In genomic region chr8:116478681-116479080, GRCm38 (mm10) we compare ENCODE assay signal across 17 mouse cellular contexts. TPM values are rescaled to one million over a fixed set of nuclear protein-coding genes. Genes with fewer than 3 reads are reported as not detected.
DNase-seq lines count a peak whose midpoint lies in the region; ATAC-seq and TF ChIP-seq lines count a peak whose summit lies in the region.
"Had no signal": no experiment of that assay in that cellular context is flagged by ENCODE, and none has a peak within 500 bp of the region (broad histone marks: within the 10 kb centered on the region; RNA-seq: fewer than 3 reads in every experiment).

No protein-coding gene starts in this region.

- H3K4me1 ChIP-seq in heart, adult 2 months (ENCODE audit: control insufficient read depth, insufficient read depth, low read length) = no peaks in the 10 kb centered on the region
- no peaks in the 10 kb centered on the region for H3K4me1 ChIP-seq in testis, adult 2 months (ENCODE audit: control insufficient read depth, insufficient read depth, low read length)
- H3K4me1 ChIP-seq: liver, embryonic 15.5 days; neural tube, embryonic 12.5 days; stomach, embryonic 15.5 days had no signal

- DNase-seq in heart, adult 2 months = no peak
- DNase-seq in heart, adult 9 months (ENCODE audit: low spot score in 2 of 2) = no peak
- DNase-seq in testis, postnatal 10 days (ENCODE audit: low spot score) = no peak
- peak; percentile 24 to 29 for DNase-seq in thymus, postnatal 36 days
- DNase-seq in adrenal gland, adult 8-10 months = no peak
- no peak for DNase-seq in right cerebral cortex, postnatal 25 days
- DNase-seq: cerebellum, postnatal 10 days; gastrocnemius, postnatal 10 days; right cerebral cortex, adult 18-20 months had no signal

- H3K36me3 ChIP-seq in heart, adult 2 months (ENCODE audit: control insufficient read depth, insufficient read depth, low read length) = no peaks in the 10 kb centered on the region
- H3K36me3 ChIP-seq in testis, adult 2 months (ENCODE audit: control insufficient read depth, insufficient read depth, low read length) = no peaks in the 10 kb centered on the region
- H3K36me3 ChIP-seq: forebrain, embryonic 15.5 days; liver, embryonic 15.5 days; midbrain, embryonic 12.5 days; neural tube, embryonic 12.5 days; stomach, embryonic 15.5 days had no signal

- no peak overlapping the region for H3K9ac ChIP-seq in heart, adult 2 months (ENCODE audit: low read depth, low read length)
- H3K9ac ChIP-seq: forebrain, embryonic 15.5 days; liver, embryonic 15.5 days; midbrain, embryonic 12.5 days; neural tube, embryonic 12.5 days; stomach, embryonic 15.5 days had no signal

- no peaks in the 10 kb centered on the region for H3K79me2 ChIP-seq in heart, adult 2 months (replicated peaks; ENCODE audit: control insufficient read depth, insufficient read depth, low read length)

- H3K4me3 ChIP-seq in heart, adult 2 months = no peak overlapping the region
- H3K4me3 ChIP-seq in testis, adult 2 months (ENCODE audit: control insufficient read depth, low read depth, low read length) = no peak overlapping the region
- H3K4me3 ChIP-seq: forebrain, embryonic 15.5 days; liver, embryonic 15.5 days; midbrain, embryonic 12.5 days; neural tube, embryonic 12.5 days; stomach, embryonic 15.5 days had no signal

- H3K27me3 ChIP-seq in heart, adult 2 months (ENCODE audit: control insufficient read depth, insufficient read depth, low read length) = no peaks in the 10 kb centered on the region
- no peaks in the 10 kb centered on the region for H3K27me3 ChIP-seq in testis, adult 2 months (ENCODE audit: control insufficient read depth, insufficient read depth, low read length)
- H3K27me3 ChIP-seq: liver, embryonic 15.5 days; neural tube, embryonic 12.5 days; stomach, embryonic 15.5 days had no signal

- 0 out of 2 replicates have a peak, but pooled peaks have one; percentile 10 for TF ChIP-seq CTCF in heart, adult 2 months (IDR thresholded peaks at IDR 0.05)
- TF ChIP-seq CTCF in testis, adult 2 months (IDR thresholded peaks at IDR 0.05; ENCODE audit: control insufficient read depth, insufficient read depth, insufficient replicate concordance, low read depth, low read length) = peak; percentile 33; the same call in 1 of the 2 replicates

- intact Hi-C loops in heart, adult 2 months (cut with DNase I) = no loop called here

- ATAC-seq in granulocyte monocyte progenitor cell, adult 5-6 weeks (replicated peaks; ENCODE audit: poor library complexity, severe bottlenecking) = peak; percentile 77
- ATAC-seq: forebrain, embryonic 15.5 days had no signal

- TF ChIP-seq POLR2A in heart, adult 2 months (IDR thresholded peaks at IDR 0.05; ENCODE audit: insufficient read depth, low read depth, low read length) = no peak
- no peak for TF ChIP-seq POLR2A in testis, adult 2 months (IDR thresholded peaks at IDR 0.05; ENCODE audit: control insufficient read depth, low read depth, low read length)

- no peak for TF ChIP-seq EP300 in heart, adult 2 months (IDR thresholded peaks at IDR 0.05; ENCODE audit: insufficient read depth, low read depth, low read length)

- H3K27ac ChIP-seq in heart, adult 2 months = no peak overlapping the region
- no peak overlapping the region for H3K27ac ChIP-seq in testis, adult 2 months (ENCODE audit: control insufficient read depth, insufficient read depth, low read depth, low read length)
- H3K27ac ChIP-seq: forebrain, embryonic 15.5 days; liver, embryonic 15.5 days; midbrain, embryonic 12.5 days; neural tube, embryonic 12.5 days; stomach, embryonic 15.5 days had no signal

RNA-seq across cellular contexts. Expression of gene Dynlrb2, which starts 26.1 kb away (rescaled TPM):
- not detected for total RNA-seq in heart, adult 2 months (2021)
- 5.4 TPM in 1 of 2 replicates, not detected in the other for polyA plus RNA-seq in heart, adult 2 months (2012; rRNA removed)
- 235 and 246 TPM in 2 replicates for polyA plus RNA-seq in testis, adult 2 months (2012; rRNA removed)
- total RNA-seq in granulocyte monocyte progenitor cell, adult 5-6 weeks (2014; fragmentation: Nextera tagmentation) = not detected in 2 replicates
- not detected in 2 replicates for total RNA-seq in granulocyte monocyte progenitor cell, adult 5-6 weeks (2017)
- 1 to 10 TPM in 1 of 4 experiments, not detected in 3; 1.0 TPM for total RNA-seq in adrenal gland, adult 8-10 months (2022)
- total RNA-seq: gastrocnemius, postnatal 10 days had no signal
- polyA plus RNA-seq: heart, postnatal 0 days; liver, embryonic 15.5 days had no signal

Comparison
In these comparisons a context has a peak if more than half of its experiments do, and no peak if none do; other contexts are left out.
1. DNase-seq: peak in thymus, postnatal 36 days (2 of 2); none in heart, adult 2 months (0 of 2), heart, adult 9 months (0 of 2), testis, postnatal 10 days (single experiment), adrenal gland, adult 8-10 months (single experiment) and right cerebral cortex, postnatal 25 days (single experiment).